In the genomic region with DNA sequence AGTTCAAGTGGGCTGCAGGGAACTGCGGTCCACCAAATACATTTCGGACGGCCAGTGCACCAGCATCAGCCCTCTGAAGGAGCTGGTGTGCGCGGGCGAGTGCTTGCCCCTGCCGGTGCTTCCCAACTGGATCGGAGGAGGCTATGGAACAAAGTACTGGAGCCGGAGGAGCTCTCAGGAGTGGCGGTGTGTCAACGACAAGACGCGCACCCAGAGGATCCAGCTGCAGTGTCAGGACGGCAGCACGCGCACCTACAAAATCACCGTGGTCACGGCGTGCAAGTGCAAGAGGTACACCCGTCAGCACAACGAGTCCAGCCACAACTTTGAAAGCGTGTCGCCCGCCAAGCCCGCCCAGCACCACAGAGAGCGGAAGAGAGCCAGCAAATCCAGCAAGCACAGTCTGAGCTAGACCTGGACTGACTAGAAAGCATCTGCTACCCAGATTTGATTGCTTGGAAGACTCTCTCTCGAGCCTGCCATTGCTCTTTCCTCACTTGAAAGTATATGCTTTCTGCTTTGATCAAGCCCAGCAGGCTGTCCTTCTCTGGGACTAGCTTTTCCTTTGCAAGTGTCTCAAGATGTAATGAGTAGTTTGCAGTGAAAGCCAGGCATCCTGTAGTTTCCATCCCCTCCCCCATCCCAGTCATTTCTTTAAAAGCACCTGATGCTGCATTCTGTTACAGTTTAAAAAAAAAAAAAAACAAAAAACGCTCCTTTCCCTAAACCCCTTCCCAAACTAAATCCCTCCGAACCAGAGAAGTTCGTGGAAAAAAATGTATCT, we compare ENCODE assay signal across 8 mouse cellular contexts. TPM values are rescaled to one million over a fixed set of nuclear protein-coding genes. Genes with fewer than 3 reads are reported as not detected.
DNase-seq lines count a peak whose midpoint lies in the region; ATAC-seq and TF ChIP-seq lines count a peak whose summit lies in the region.

No protein-coding gene starts in this region.

- H3K27ac ChIP-seq in heart, embryonic 11.5 days (ENCODE audit: low read depth, low read length) = no peak overlapping the region
- no peak overlapping the region for H3K27ac ChIP-seq in lung, postnatal 0 days (ENCODE audit: low read length)

- no peaks in the 10 kb centered on the region for H3K36me3 ChIP-seq in heart, embryonic 11.5 days (ENCODE audit: control insufficient read depth, insufficient read depth, low read length)
- no peaks in the 10 kb centered on the region for H3K36me3 ChIP-seq in lung, postnatal 0 days (ENCODE audit: insufficient read depth, low read length)

- peak; percentile 70 for DNase-seq in A20 (ENCODE audit: low read depth, low spot score)
- peak; percentile 3 for DNase-seq in T-cell, adult 2 months (ENCODE audit: low spot score)
- peak; percentile 77 for DNase-seq in embryo, embryonic 10.5 days (ENCODE audit: low spot score)
- peak; percentile 38 to 47 for DNase-seq in kidney, adult 8-10 months
- DNase-seq in lung, postnatal 0 days (ENCODE audit: low spot score) = peak; percentile 51
- DNase-seq in ovary, adult 18-20 months (ENCODE audit: low spot score) = peak; percentile 4
- DNase-seq in thymus, postnatal 36 days = peak; percentile 23 to 31

- H3K4me1 ChIP-seq in heart, embryonic 11.5 days (ENCODE audit: control insufficient read depth, insufficient read depth, low read length) = no peaks in the 10 kb centered on the region; the same call in 1 of the 2 replicates
- H3K4me1 ChIP-seq in lung, postnatal 0 days (ENCODE audit: insufficient read depth, low read depth, low read length) = no peaks in the 10 kb centered on the region

- H3K27me3 ChIP-seq in heart, embryonic 11.5 days (ENCODE audit: control insufficient read depth, insufficient read depth, low read length) = no peaks in the 10 kb centered on the region
- H3K27me3 ChIP-seq in lung, postnatal 0 days (replicated peaks; ENCODE audit: insufficient read depth, low read length) = no peaks in the 10 kb centered on the region

- H3K4me2 ChIP-seq in heart, embryonic 11.5 days = peak overlapping the region; percentile 88
- H3K4me2 ChIP-seq in lung, postnatal 0 days (replicated peaks; ENCODE audit: low read depth, low read length) = peak overlapping the region; percentile 70

- H3K9ac ChIP-seq in heart, embryonic 11.5 days (ENCODE audit: low read depth, low read length) = peak overlapping the region; percentile 65; the same call in 1 of the 2 replicates
- H3K9ac ChIP-seq in lung, postnatal 0 days (replicated peaks; ENCODE audit: low read depth) = no peak overlapping the region

- peak overlapping the region; percentile 53 for H3K4me3 ChIP-seq in heart, embryonic 11.5 days (ENCODE audit: low read depth, low read length)
- H3K4me3 ChIP-seq in lung, postnatal 0 days (ENCODE audit: low read depth, low read length) = peak overlapping the region; percentile 33

- no peaks in the 10 kb centered on the region for H3K9me3 ChIP-seq in heart, embryonic 11.5 days (replicated peaks; ENCODE audit: control insufficient read depth, low read length)
- H3K9me3 ChIP-seq in lung, postnatal 0 days (ENCODE audit: low read length) = no peaks in the 10 kb centered on the region

- TF ChIP-seq CTCF in lung, postnatal 0 days (IDR thresholded peaks at IDR 0.05) = no peak

- 4% methylated on average over 30 of the region's 30 CpGs for WGBS in heart, embryonic 11.5 days (ENCODE audit: insufficient replicate concordance)
- 3% methylated on average over 30 of the region's 30 CpGs for WGBS in lung, postnatal 0 days

- no peak for TF ChIP-seq EP300 in lung, postnatal 0 days (IDR thresholded peaks at IDR 0.05)

- ATAC-seq in heart, embryonic 11.5 days (replicated peaks; ENCODE audit: insufficient number of reproducible peaks, low FRiP score, low TSS enrichment) = peak; percentile 65; the same call in 1 of the 2 replicates
- peak; percentile 52 for ATAC-seq in lung, postnatal 0 days

RNA-seq across cellular contexts. Expression of a gene that starts 3.3 kb away (rescaled TPM):
- 1.00 and 1.8 TPM in 2 replicates for polyA plus RNA-seq in heart, embryonic 11.5 days (2014; fragmentation: Nextera tagmentation; extraction: Ambion mirVana)
- polyA plus RNA-seq in lung, postnatal 0 days (2015; fragmentation: Nextera tagmentation; extraction: Ambion mirVana) = 0.23 and 0.83 TPM in 2 replicates

Comparison
In these comparisons a context has a peak if more than half of its experiments do, and no peak if none do; other contexts are left out.
1. DNase-seq: peak in every context shown above with its lines; median percentile 77 in embryo, embryonic 10.5 days; 70 in A20; 51 in lung, postnatal 0 days; 42 in kidney, adult 8-10 months; 27 in thymus, postnatal 36 days; 4 in ovary, adult 18-20 months; 3 in T-cell, adult 2 months.